Mouse (Mus musculus) bone marrow macrophage, adult 2 months (primary cell): ENCODE data around the gene Sh3rf3.

ENCODE experiments used
- CTCF ChIP-seq: IDR thresholded peaks from 2 replicates; pipeline ENCODE4 v1.5.1; 2012; ENCODE audit warnings: low read depth, mild to moderate bottlenecking, low read length, moderate library complexity
- POLR2A ChIP-seq: IDR thresholded peaks from 2 replicates; pipeline ENCODE4 v1.6.1; 2012; ENCODE audit warnings: mild to moderate bottlenecking, low read depth, low read length, borderline replicate concordance

DNA sequence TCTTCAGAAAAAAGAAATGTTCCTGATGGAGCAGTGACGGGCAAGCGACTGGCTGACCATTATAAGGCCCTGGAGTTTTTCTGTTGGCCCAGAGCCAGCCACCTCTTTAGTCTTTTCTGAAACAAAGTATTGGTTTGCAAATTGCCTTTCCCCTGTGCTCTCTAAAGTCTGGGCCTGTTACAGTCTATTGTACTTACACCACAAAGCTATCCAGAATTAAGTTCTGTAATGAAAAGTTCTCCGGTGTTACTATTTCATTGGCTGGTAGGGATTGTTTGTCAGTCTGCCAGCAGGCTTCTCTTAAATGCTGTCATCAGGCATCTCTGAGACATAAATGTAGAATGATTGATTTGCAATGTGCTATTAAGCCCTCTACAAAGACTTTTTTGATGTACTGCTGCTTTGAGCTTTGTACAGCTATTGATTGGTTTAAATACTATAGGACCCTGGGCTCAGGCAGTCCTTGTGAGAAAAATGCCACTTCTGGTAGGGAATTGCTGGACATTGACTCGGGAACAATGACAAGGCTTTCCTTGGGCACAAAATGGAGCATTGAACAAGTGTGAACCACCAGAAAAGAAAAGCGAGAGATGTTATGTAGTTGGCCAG, 169.5 kb downstream of the Sh3rf3 start:
- TF ChIP-seq POLR2A (no peak), CTCF (no peak)
